Mouse (Mus musculus) kidney, embryonic 16.5 days (tissue): Measurements from ENCODE around the gene Ifna2. TPM values are rescaled to one million over a fixed set of nuclear protein-coding genes. Genes with fewer than 3 reads are reported as not detected.

Experiments
- ATAC-seq: fragments of 200-750 bp; cut with Nextera tagmentation; 2 replicates; pipeline ENCODE4 v1.8.0; 2017; ENCODE audit warnings: moderate TSS enrichment; ENCODE audit not compliant: low FRiP score, low TSS enrichment
- H3K27ac ChIP-seq: fragments of 300-500 bp; sonication (generic); 2 replicates; pipeline ENCODE4 v1.5.1; 2014; ENCODE audit warnings: low read length
- H3K27me3 ChIP-seq: fragments of 300-500 bp; sonication (generic); 2 replicates; pipeline ENCODE4 v1.6.1; 2014; ENCODE audit warnings: low read length, control low read depth, mixed read lengths; ENCODE audit not compliant: insufficient read depth
- H3K36me3 ChIP-seq: fragments of 300-500 bp; sonication (generic); 2 replicates; pipeline ENCODE4 v1.6.1; 2014; ENCODE audit warnings: low read length, control low read depth, mixed read lengths; ENCODE audit not compliant: insufficient read depth
- H3K4me1 ChIP-seq: fragments of 300-500 bp; sonication (generic); 2 replicates; pipeline ENCODE4 v1.6.1; 2014; ENCODE audit warnings: low read length, control low read depth, mixed read lengths; ENCODE audit not compliant: insufficient read depth
- H3K4me2 ChIP-seq: fragments of 300-500 bp; sonication (generic); replicated peaks from 2 replicates; pipeline ENCODE4 v1.6.1; 2014; ENCODE audit warnings: low read depth, low read length
- H3K4me3 ChIP-seq: fragments of 300-500 bp; sonication (generic); 2 replicates; pipeline ENCODE4 v1.5.1; 2014; ENCODE audit warnings: mild to moderate bottlenecking, low read length
- H3K9ac ChIP-seq: fragments of 300-500 bp; sonication (generic); replicated peaks from 2 replicates; pipeline ENCODE4 v1.6.1; 2014; ENCODE audit warnings: low read length
- H3K9me3 ChIP-seq: fragments of 300-500 bp; sonication (generic); 2 replicates; pipeline ENCODE4 v1.6.1; 2016; ENCODE audit warnings: low read length, control low read depth
- WGBS: fragments of 180-500 bp; shearing (Covaris S2); extraction: QIAGEN DNeasy Blood & Tissue Kit; methylation state at CpG from one replicate; pipeline ENCODE4 v1.1.7; 2014; 5-methylcytosine and 5-hydroxymethylcytosine counted together
- polyA plus RNA-seq: library from polyadenylated mRNA; unstranded; fragments of >200 nt; fragmentation: Nextera tagmentation; extraction: Ambion mirVana; gene quantifications from 2 replicates; pipeline ENCODE4 v1.2.1, GENCODE M21; 2015

The Ifna2 gene
- polyA plus RNA-seq, 1 experiment from 2014 or later: not detected

- WGBS: 53% methylated on average over 8 of the region's 8 CpGs
- Histone ChIP-seq H3K27ac (no peak overlapping the region), H3K4me2 (no peak overlapping the region), H3K9me3 (no peaks in the 10 kb centered on the region), H3K36me3 (no peaks in the 10 kb centered on the region), H3K27me3 (no peaks in the 10 kb centered on the region), H3K4me3 (no peak overlapping the region), H3K9ac (no peak overlapping the region), H3K4me1 (no peaks in the 10 kb centered on the region)
- ATAC-seq: no peak
These were observed 3.4 kb downstream of the Ifna2 start for GRCm38 (mm10) chr4:88680362-88680761.

- WGBS: 84% methylated on average over 1 of the region's 1 CpGs
- Histone ChIP-seq H3K36me3 (no peaks in the 10 kb centered on the region), H3K4me1 (no peaks in the 10 kb centered on the region), H3K4me3 (no peak within 1 kb of the TSS), H3K4me2 (no peak within 1 kb of the TSS), H3K9me3 (no peaks in the 10 kb centered on the region), H3K9ac (no peak within 1 kb of the TSS), H3K27me3 (no peaks in the 10 kb centered on the region), H3K27ac (no peak within 1 kb of the TSS)
- ATAC-seq: no peak
These were observed 6.9 kb downstream of the Ifna2 start, which contains the start of gene Ifna16 for GRCm38 (mm10) chr4:88676824-88677223. Gene Ifna16, minus strand, starts transcription at chr4:88676924.

GRCm38 (mm10) chr4:88655461-88655860 lies 28.3 kb downstream of the Ifna2 start:
- Histone ChIP-seq H3K36me3 (no peaks in the 10 kb centered on the region), H3K9me3 (no peaks in the 10 kb centered on the region; the same call in 1 of the 2 replicates), H3K27ac (no peak overlapping the region), H3K4me1 (no peaks in the 10 kb centered on the region), H3K4me3 (no peak overlapping the region), H3K4me2 (no peak overlapping the region), H3K9ac (no peak overlapping the region), H3K27me3 (no peaks in the 10 kb centered on the region)
- WGBS: 61% methylated on average over 1 of the region's 1 CpGs
- no peak for ATAC-seq

- Histone ChIP-seq H3K9ac (no peak overlapping the region), H3K4me3 (no peak overlapping the region), H3K27me3 (no peaks in the 10 kb centered on the region), H3K36me3 (no peaks in the 10 kb centered on the region), H3K4me1 (no peaks in the 10 kb centered on the region), H3K27ac (no peak overlapping the region), H3K9me3 (no peaks in the 10 kb centered on the region; the same call in 1 of the 2 replicates), H3K4me2 (no peak overlapping the region)
- ATAC-seq: no peak
- 78% methylated on average over 3 of the region's 3 CpGs for WGBS
These were observed 30.1 kb downstream of the Ifna2 start for GRCm38 (mm10) chr4:88653644-88654043.

- no peaks in the 10 kb centered on the region for H3K9me3 ChIP-seq
- ATAC-seq: no peak
- 56% methylated on average over 2 of the region's 2 CpGs for WGBS
- no peaks in the 10 kb centered on the region for H3K4me1 ChIP-seq
- H3K9ac ChIP-seq: no peak within 1 kb of the TSS
- H3K27ac ChIP-seq: no peak within 1 kb of the TSS
- H3K36me3 ChIP-seq: no peaks in the 10 kb centered on the region
- no peaks in the 10 kb centered on the region for H3K27me3 ChIP-seq
- H3K4me2 ChIP-seq: no peak within 1 kb of the TSS
- H3K4me3 ChIP-seq: no peak within 1 kb of the TSS
These were observed 39.4 kb downstream of the Ifna2 start, which contains the start of gene Ifna13 for GRCm38 (mm10) chr4:88644359-88644758. Gene Ifna13, minus strand, starts transcription at chr4:88644459.

- ATAC-seq: no peak
- no peak overlapping the region for H3K9ac ChIP-seq
- 19% methylated on average over 2 of the region's 2 CpGs for WGBS
- no peaks in the 10 kb centered on the region for H3K4me1 ChIP-seq
- no peak overlapping the region for H3K27ac ChIP-seq
- no peak overlapping the region for H3K4me2 ChIP-seq
- no peaks in the 10 kb centered on the region for H3K9me3 ChIP-seq
- H3K27me3 ChIP-seq: no peaks in the 10 kb centered on the region
- no peak overlapping the region for H3K4me3 ChIP-seq
- H3K36me3 ChIP-seq: no peaks in the 10 kb centered on the region
These were observed 41.2 kb downstream of the Ifna2 start for GRCm38 (mm10) chr4:88642526-88642925.

GRCm38 (mm10) chr4:88641077-88641831 lies 42.5 kb downstream of the Ifna2 start:
- Histone ChIP-seq H3K27ac (no peak overlapping the region), H3K4me1 (no peaks in the 10 kb centered on the region), H3K9ac (peak overlapping the region; percentile 66), H3K27me3 (no peaks in the 10 kb centered on the region), H3K9me3 (no peaks in the 10 kb centered on the region), H3K36me3 (no peaks in the 10 kb centered on the region), H3K4me3 (peak overlapping the region; percentile 49), H3K4me2 (peak overlapping the region; percentile 54)
- ATAC-seq: peak; percentile 95
- 13% methylated on average over 11 of the region's 11 CpGs for WGBS

GRCm38 (mm10) chr4:88640704-88641076 lies 43.0 kb downstream of the Ifna2 start:
- 54% methylated on average over 8 of the region's 8 CpGs for WGBS
- no peak for ATAC-seq
- Histone ChIP-seq H3K4me3 (peak overlapping the region; percentile 49), H3K9ac (peak overlapping the region; percentile 66), H3K36me3 (no peaks in the 10 kb centered on the region), H3K27me3 (no peaks in the 10 kb centered on the region), H3K4me1 (no peaks in the 10 kb centered on the region), H3K9me3 (no peaks in the 10 kb centered on the region), H3K4me2 (peak overlapping the region; percentile 54), H3K27ac (no peak overlapping the region)

- Histone ChIP-seq H3K27me3 (no peaks in the 10 kb centered on the region), H3K4me2 (no peak within 1 kb of the TSS), H3K4me3 (no peak within 1 kb of the TSS), H3K36me3 (no peaks in the 10 kb centered on the region), H3K27ac (no peak within 1 kb of the TSS), H3K9me3 (no peaks in the 10 kb centered on the region), H3K9ac (no peak within 1 kb of the TSS), H3K4me1 (no peaks in the 10 kb centered on the region)
- ATAC-seq: no peak
- 82% methylated on average over 4 of the region's 4 CpGs for WGBS
These were observed 49.4 kb downstream of the Ifna2 start, which contains the start of gene C87499 for GRCm38 (mm10) chr4:88634311-88634710. Gene C87499, minus strand, starts transcription at chr4:88634411.
